Mouse (Mus musculus): ENCODE measurements around the gene Tpst1. TPM values are rescaled to one million over a fixed set of nuclear protein-coding genes. Genes with fewer than 3 reads are reported as not detected.

Tpst1 gene
- polyA plus RNA-seq, 1 experiment from 2014 or later, result 57.1 TPM

DNA sequence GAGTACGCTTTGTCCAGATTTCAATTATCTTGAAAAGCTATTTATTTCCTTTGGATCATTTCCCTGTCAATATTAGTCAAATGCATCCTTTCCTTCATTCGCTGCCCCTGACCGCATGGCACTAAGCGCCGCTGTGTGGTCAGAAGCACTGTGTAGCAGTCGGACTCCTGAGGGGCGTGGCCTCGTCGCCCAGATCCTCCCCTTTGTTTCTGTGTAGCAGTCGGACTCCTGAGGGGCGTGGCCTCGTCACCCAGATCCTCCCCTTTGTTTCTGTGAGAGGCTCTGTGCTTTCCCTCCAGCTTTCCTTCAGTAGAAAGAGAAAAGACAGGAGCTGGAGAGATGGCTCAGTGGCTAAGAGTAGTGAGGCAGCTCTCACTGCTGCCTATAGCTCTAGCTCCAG lies 23.6 kb downstream of the Tpst1 start:
- no peak overlapping the region for H3K4me2 ChIP-seq (ENCODE audit: low read length)
- WGBS, result 40% methylated on average over 12 of the region's 12 CpGs
- DNase-seq (ENCODE audit: low spot score), result peak; percentile 43

DNA sequence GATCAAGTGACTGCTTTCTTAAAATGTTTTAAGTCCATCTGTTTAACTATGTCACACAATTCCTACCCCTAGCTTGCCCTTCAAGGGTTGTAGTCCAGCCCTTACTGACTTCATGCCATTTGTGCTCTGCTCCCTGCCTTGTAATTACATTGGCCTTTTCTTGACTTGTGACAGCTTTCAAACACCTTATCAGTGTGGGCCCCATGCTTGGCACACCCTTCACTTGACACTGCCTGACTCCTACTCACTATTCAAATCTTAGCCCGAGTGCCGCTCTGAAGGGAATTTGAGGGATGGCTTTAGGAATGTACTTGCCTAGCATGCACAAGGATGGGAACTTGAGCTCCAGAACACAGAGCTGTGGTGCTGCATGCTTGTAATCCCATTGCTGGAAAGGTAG lies 24.7 kb downstream of the Tpst1 start:
- Histone ChIP-seq H3K4me3 (ENCODE audit: low read depth, low read length) (no peak overlapping the region), H3K36me3 (ENCODE audit: control insufficient read depth, insufficient read depth, low read length) (0 out of 2 replicates have a peak, but pooled peaks cover 11% of the 10 kb centered on the region), H3K9ac (ENCODE audit: low read length) (no peak overlapping the region), H3K27ac (ENCODE audit: low read depth, low read length) (no peak overlapping the region), H3K27me3 (replicated peaks; ENCODE audit: control insufficient read depth, insufficient read depth, low read length) (no peaks in the 10 kb centered on the region), H3K9me3 (replicated peaks; ENCODE audit: control insufficient read depth, low read length) (no peaks in the 10 kb centered on the region), H3K4me1 (ENCODE audit: control insufficient read depth, insufficient read depth, low read length) (no peaks in the 10 kb centered on the region), H3K4me2 (ENCODE audit: low read length) (no peak overlapping the region)
- no peak for DNase-seq (ENCODE audit: low spot score)
- no peak for ATAC-seq
- 86% methylated on average over 2 of the region's 2 CpGs for WGBS

More for the DNA sequence above, 23.6 kb downstream of the Tpst1 start:
- Histone ChIP-seq H3K4me1 (ENCODE audit: control insufficient read depth, insufficient read depth, low read length) (no peaks in the 10 kb centered on the region), H3K27ac (ENCODE audit: low read depth, low read length) (no peak overlapping the region), H3K36me3 (ENCODE audit: control insufficient read depth, insufficient read depth, low read length) (0 out of 2 replicates have a peak, but pooled peaks cover 5% of the 10 kb centered on the region), H3K4me3 (ENCODE audit: low read depth, low read length) (no peak overlapping the region), H3K27me3 (replicated peaks; ENCODE audit: control insufficient read depth, insufficient read depth, low read length) (no peaks in the 10 kb centered on the region), H3K9ac (ENCODE audit: low read length) (no peak overlapping the region), H3K9me3 (replicated peaks; ENCODE audit: control insufficient read depth, low read length) (no peaks in the 10 kb centered on the region)
- no peak for ATAC-seq

DNA sequence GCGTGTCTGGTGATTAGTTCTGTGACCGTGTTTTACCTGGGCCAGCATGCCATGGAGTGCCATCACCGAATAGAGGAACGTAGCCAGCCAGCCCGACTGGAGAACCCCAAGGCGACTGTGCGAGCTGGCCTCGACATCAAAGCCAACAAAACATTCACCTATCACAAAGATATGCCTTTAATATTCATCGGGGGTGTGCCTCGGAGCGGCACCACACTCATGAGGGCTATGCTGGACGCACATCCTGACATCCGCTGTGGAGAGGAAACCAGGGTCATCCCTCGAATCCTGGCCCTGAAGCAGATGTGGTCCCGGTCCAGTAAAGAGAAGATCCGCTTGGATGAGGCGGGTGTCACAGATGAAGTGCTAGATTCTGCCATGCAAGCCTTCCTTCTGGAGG lies 28.6 kb downstream of the Tpst1 start:
- H3K4me1 ChIP-seq (ENCODE audit: control insufficient read depth, insufficient read depth, low read length), result no peaks in the 10 kb centered on the region
- H3K36me3 ChIP-seq (ENCODE audit: control insufficient read depth, insufficient read depth, low read length), result peaks cover 23% of the 10 kb centered on the region; the same call in 1 of the 2 replicates
- H3K4me3 ChIP-seq (ENCODE audit: low read depth, low read length), result no peak overlapping the region
- WGBS, result 95% methylated on average over 17 of the region's 17 CpGs
- ATAC-seq (no peak), DNase-seq (ENCODE audit: low spot score) (no peak)
- H3K27ac ChIP-seq (ENCODE audit: low read depth, low read length), result no peak overlapping the region
- H3K27me3 ChIP-seq (replicated peaks; ENCODE audit: control insufficient read depth, insufficient read depth, low read length), result no peaks in the 10 kb centered on the region
- no peak overlapping the region for H3K4me2 ChIP-seq (ENCODE audit: low read length)
- H3K9me3 ChIP-seq (replicated peaks; ENCODE audit: control insufficient read depth, low read length), result no peaks in the 10 kb centered on the region
- no peak overlapping the region for H3K9ac ChIP-seq (ENCODE audit: low read length)

DNA sequence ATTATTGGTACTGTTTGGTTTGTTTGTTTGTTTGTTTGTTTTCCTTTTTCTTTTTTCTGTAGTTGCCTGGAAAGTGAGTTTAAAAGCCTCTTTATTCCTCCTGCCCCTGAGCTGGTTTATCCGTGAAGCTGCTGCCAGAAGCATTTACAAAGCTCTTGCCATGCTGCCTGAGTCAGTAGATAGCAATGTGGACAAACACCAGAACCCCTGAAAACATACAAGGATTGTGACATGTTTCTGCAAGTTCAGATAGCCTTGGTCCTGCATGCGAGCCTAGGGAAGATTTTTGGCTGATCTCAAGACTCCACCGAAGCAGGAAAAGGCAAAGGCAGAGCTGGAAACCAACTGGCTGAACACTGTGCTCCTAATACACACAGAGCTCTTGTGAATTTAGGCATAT lies 36.2 kb downstream of the Tpst1 start:
- H3K27ac ChIP-seq (ENCODE audit: low read depth, low read length), result no peak overlapping the region
- no peaks in the 10 kb centered on the region for H3K4me1 ChIP-seq (ENCODE audit: control insufficient read depth, insufficient read depth, low read length)
- 90% methylated on average over 3 of the region's 3 CpGs for WGBS
- peaks cover 24% of the 10 kb centered on the region for H3K36me3 ChIP-seq (ENCODE audit: control insufficient read depth, insufficient read depth, low read length)
- no peaks in the 10 kb centered on the region for H3K27me3 ChIP-seq (replicated peaks; ENCODE audit: control insufficient read depth, insufficient read depth, low read length)
- no peak overlapping the region for H3K4me2 ChIP-seq (ENCODE audit: low read length)
- ATAC-seq (no peak), DNase-seq (ENCODE audit: low spot score) (no peak)
- H3K9ac ChIP-seq (ENCODE audit: low read length), result no peak overlapping the region
- no peak overlapping the region for H3K4me3 ChIP-seq (ENCODE audit: low read depth, low read length)
- H3K9me3 ChIP-seq (replicated peaks; ENCODE audit: control insufficient read depth, low read length), result no peaks in the 10 kb centered on the region

DNA sequence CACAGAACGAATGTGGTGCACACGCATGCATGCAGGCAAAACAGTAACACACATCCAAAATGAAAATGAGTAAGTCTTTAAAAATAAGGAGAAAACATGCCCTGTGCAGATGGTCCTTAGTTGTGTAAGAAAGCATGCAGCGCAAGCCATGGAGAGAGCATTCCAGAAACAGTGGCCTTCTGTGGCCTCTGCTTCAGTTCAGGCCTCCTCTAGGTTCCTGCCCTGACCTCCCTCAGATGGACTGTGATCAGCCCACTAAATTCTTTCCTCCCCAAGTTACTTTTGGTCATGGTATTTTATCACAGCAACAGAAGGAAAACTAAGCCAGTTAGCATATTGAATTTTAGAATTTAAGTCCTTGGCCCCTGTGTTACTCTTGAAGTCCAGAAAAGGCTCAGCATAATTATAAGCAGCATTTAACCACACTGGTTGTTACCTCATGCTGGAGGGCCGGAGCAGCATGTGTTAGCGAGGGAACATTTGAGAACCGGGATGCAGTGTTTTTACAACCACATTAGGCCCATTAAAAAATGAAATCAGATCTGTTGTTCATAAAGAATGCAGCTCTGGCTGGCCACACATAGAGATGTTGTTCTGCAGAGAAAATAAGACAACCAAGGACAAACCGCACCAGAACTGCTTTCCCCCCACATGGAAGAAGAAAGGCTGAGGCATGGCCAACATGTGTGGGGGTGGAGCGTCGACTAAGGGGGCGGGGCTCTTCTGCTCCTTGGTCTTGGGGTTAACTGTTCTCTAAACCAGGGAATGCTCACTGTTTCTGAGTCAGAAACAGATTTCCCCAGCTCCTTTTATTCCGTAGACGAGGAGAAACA lies 37.7 kb downstream of the Tpst1 start:
- DNase-seq (ENCODE audit: low spot score) (no peak), ATAC-seq (no peak)
- WGBS, result 84% methylated on average over 12 of the region's 12 CpGs

DNA sequence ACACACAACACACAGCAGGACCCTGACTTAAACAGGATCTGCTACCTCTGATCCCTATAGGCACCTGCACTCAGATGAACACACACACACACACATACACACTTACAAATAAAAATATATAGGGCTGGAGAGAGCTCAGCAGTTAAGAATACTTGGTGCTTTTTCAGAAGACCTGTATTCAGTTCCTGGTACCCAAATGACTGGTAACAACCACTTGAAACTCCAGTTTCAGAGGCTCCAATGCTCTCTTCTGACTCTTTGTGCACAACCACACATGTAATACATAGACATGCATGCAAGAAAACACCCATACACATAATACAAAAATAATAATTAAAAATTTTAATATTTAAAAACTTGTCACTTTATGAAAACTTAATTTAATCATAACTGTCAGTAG lies 39.5 kb downstream of the Tpst1 start:
- H3K9ac ChIP-seq (ENCODE audit: low read length), result no peak overlapping the region
- ATAC-seq (no peak), DNase-seq (ENCODE audit: low spot score) (no peak)
- no peaks in the 10 kb centered on the region for H3K27me3 ChIP-seq (replicated peaks; ENCODE audit: control insufficient read depth, insufficient read depth, low read length)
- H3K27ac ChIP-seq (ENCODE audit: low read depth, low read length), result no peak overlapping the region
- H3K4me2 ChIP-seq (ENCODE audit: low read length), result no peak overlapping the region
- H3K4me3 ChIP-seq (ENCODE audit: low read depth, low read length), result no peak overlapping the region
- peaks cover 22% of the 10 kb centered on the region for H3K36me3 ChIP-seq (ENCODE audit: control insufficient read depth, insufficient read depth, low read length)
- H3K9me3 ChIP-seq (replicated peaks; ENCODE audit: control insufficient read depth, low read length), result no peaks in the 10 kb centered on the region
- no peaks in the 10 kb centered on the region for H3K4me1 ChIP-seq (ENCODE audit: control insufficient read depth, insufficient read depth, low read length)

More for the DNA sequence above, 37.7 kb downstream of the Tpst1 start:
- no peak overlapping the region for H3K9ac ChIP-seq (ENCODE audit: low read length)
- no peak overlapping the region for H3K27ac ChIP-seq (ENCODE audit: low read depth, low read length)
- no peaks in the 10 kb centered on the region for H3K4me1 ChIP-seq (ENCODE audit: control insufficient read depth, insufficient read depth, low read length)
- H3K4me3 ChIP-seq (ENCODE audit: low read depth, low read length), result no peak overlapping the region
- H3K36me3 ChIP-seq (ENCODE audit: control insufficient read depth, insufficient read depth, low read length), result peaks cover 17% of the 10 kb centered on the region
- no peaks in the 10 kb centered on the region for H3K9me3 ChIP-seq (replicated peaks; ENCODE audit: control insufficient read depth, low read length)
- no peak overlapping the region for H3K4me2 ChIP-seq (ENCODE audit: low read length)
- H3K27me3 ChIP-seq (replicated peaks; ENCODE audit: control insufficient read depth, insufficient read depth, low read length), result no peaks in the 10 kb centered on the region

DNA sequence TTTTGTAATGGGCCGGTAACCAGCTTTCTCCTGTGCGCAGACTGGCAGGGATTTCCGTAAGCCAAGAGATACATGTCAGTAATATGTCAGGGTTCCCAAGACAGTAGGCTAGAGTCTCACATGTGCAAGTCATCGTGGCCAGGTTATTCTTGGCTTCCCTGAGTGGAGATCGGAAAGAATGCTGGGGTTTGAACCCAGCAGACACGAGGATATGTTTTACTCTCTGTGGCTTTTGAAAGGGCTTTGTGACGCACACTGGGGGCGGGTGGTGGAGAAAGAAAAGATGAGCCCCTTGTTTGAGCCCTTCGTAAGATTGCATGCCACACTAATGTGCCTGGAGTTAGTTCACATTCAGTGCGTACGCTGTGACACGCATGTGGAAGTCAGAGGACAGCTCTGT lies 43.0 kb downstream of the Tpst1 start:
- DNase-seq (ENCODE audit: low spot score), result no peak
- H3K27me3 ChIP-seq (replicated peaks; ENCODE audit: control insufficient read depth, insufficient read depth, low read length), result no peaks in the 10 kb centered on the region
- H3K36me3 ChIP-seq (ENCODE audit: control insufficient read depth, insufficient read depth, low read length), result peaks cover 10% of the 10 kb centered on the region
- H3K9me3 ChIP-seq (replicated peaks; ENCODE audit: control insufficient read depth, low read length), result no peaks in the 10 kb centered on the region
- ATAC-seq, result no peak
- WGBS, result 89% methylated on average over 12 of the region's 12 CpGs
- no peak overlapping the region for H3K9ac ChIP-seq (ENCODE audit: low read length)
- no peak overlapping the region for H3K27ac ChIP-seq (ENCODE audit: low read depth, low read length)
- H3K4me2 ChIP-seq (ENCODE audit: low read length), result no peak overlapping the region
- no peak overlapping the region for H3K4me3 ChIP-seq (ENCODE audit: low read depth, low read length)
- H3K4me1 ChIP-seq (ENCODE audit: control insufficient read depth, insufficient read depth, low read length), result no peaks in the 10 kb centered on the region

DNA sequence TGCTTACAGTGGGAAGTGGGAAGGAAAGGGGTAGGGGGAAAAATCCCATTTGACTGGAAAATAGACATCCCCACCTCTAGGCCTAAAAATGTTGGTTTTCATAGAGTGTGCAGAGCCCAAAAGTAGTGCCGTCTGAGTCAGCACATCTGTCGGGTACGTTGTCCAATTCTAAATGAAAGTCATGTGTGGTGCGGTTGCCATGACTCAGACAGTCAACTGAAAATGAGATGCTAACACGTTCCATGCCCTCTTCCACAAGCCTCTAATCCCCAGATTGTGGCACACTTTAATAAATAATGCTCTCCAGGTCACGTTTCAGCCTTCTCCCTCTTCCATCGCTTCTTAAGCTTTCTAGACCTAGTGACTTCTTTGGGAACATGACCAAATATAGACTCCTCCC lies 43.7 kb downstream of the Tpst1 start:
- Histone ChIP-seq H3K27ac (ENCODE audit: low read depth, low read length) (no peak overlapping the region), H3K36me3 (ENCODE audit: control insufficient read depth, insufficient read depth, low read length) (peaks cover 10% of the 10 kb centered on the region), H3K4me3 (ENCODE audit: low read depth, low read length) (no peak overlapping the region), H3K9me3 (replicated peaks; ENCODE audit: control insufficient read depth, low read length) (no peaks in the 10 kb centered on the region), H3K9ac (ENCODE audit: low read length) (no peak overlapping the region), H3K4me2 (ENCODE audit: low read length) (no peak overlapping the region), H3K4me1 (ENCODE audit: control insufficient read depth, insufficient read depth, low read length) (no peaks in the 10 kb centered on the region), H3K27me3 (replicated peaks; ENCODE audit: control insufficient read depth, insufficient read depth, low read length) (no peaks in the 10 kb centered on the region)
- WGBS, result 93% methylated on average over 7 of the region's 7 CpGs
- ATAC-seq (no peak), DNase-seq (ENCODE audit: low spot score) (no peak)

DNA sequence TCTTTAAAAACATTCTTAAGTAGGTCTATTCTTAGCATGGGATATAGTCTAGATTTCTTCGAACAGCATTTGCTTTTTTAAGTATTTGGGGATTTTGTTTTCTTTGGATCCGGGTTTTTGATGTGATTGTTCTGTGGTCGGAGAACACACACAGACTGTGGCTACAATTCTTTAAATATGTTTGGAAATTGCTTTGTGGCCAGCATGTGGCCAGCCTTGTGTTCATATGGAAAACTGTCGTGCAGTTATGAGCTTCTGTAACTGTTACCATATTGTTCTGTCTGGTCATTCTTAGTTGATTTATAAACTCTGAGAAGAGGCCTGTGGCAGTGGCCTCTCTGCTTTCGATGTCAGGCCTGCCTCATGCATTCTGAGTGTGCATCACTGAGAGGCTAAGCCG lies 44.8 kb downstream of the Tpst1 start:
- 93% methylated on average over 6 of the region's 6 CpGs for WGBS
- ATAC-seq, result no peak

More for the DNA sequence above, 44.8 kb downstream of the Tpst1 start:
- no peak overlapping the region for H3K4me2 ChIP-seq (ENCODE audit: low read length)
- H3K4me1 ChIP-seq (ENCODE audit: control insufficient read depth, insufficient read depth, low read length), result no peaks in the 10 kb centered on the region
- peaks cover 10% of the 10 kb centered on the region for H3K36me3 ChIP-seq (ENCODE audit: control insufficient read depth, insufficient read depth, low read length)
- H3K4me3 ChIP-seq (ENCODE audit: low read depth, low read length), result no peak overlapping the region
- H3K27ac ChIP-seq (ENCODE audit: low read depth, low read length), result no peak overlapping the region
- no peaks in the 10 kb centered on the region for H3K27me3 ChIP-seq (replicated peaks; ENCODE audit: control insufficient read depth, insufficient read depth, low read length)
- no peaks in the 10 kb centered on the region for H3K9me3 ChIP-seq (replicated peaks; ENCODE audit: control insufficient read depth, low read length)
- DNase-seq (ENCODE audit: low spot score), result no peak
- H3K9ac ChIP-seq (ENCODE audit: low read length), result no peak overlapping the region

Measured in forebrain, embryonic 14.5 days (tissue).